Mouse (Mus musculus): ENCODE measurements around the gene Clec16a. TPM values are rescaled to one million over a fixed set of nuclear protein-coding genes. Genes with fewer than 3 reads are reported as not detected.
A peak's percentile ranks its signal among the peaks of the same experiment; 100 is the strongest.

The Clec16a gene
- polyA plus RNA-seq, 1 experiment from 2014 or later: 29.6 TPM

DNA sequence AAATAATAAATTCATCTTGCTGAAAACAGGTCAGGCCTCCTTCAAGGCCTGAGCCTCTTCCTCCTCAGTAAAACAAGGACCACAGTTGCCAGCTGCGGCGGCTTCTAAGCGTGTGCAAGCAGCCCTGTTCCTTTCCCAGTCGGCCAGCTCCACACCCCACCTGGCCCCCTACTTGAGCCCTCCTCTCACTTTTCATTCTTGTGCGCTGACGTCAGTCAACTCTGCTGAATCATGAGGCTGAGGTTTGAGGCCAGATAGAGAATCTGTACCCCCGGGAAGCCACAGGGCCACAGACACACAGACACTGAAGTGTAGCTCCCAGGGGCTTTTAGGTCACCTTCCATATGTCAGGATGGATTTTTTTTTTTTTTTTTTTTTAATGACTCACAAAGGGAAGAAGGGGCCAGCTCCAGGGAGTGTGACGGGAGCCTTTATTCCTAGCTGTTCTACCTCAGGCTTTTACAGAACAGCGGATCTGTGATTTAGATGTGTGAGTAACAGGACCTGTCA is 236.8 kb downstream of the Clec16a start:
- no peaks in the 10 kb centered on the region for H3K9me3 ChIP-seq (ENCODE audit: control insufficient read depth, low read length)
- no peaks in the 10 kb centered on the region for H3K27me3 ChIP-seq (replicated peaks; ENCODE audit: control insufficient read depth, insufficient read depth, low read length)
- H3K4me2 ChIP-seq (ENCODE audit: low read depth, low read length): peak overlapping the region; percentile 91
- peaks cover 39% of the 10 kb centered on the region for H3K4me1 ChIP-seq (ENCODE audit: control insufficient read depth, insufficient read depth, low read length)
- H3K36me3 ChIP-seq (ENCODE audit: control insufficient read depth, insufficient read depth, low read length): no peaks in the 10 kb centered on the region
- DNase-seq (ENCODE audit: low spot score) (peak; percentile 83), ATAC-seq (ENCODE audit: low read depth) (no peak)
- peak overlapping the region; percentile 74 for H3K27ac ChIP-seq (replicated peaks; ENCODE audit: low read depth, low read length)
- 21% methylated on average over 9 of the region's 9 CpGs for WGBS
- no peak overlapping the region for H3K4me3 ChIP-seq (ENCODE audit: low read depth, low read length)
- H3K9ac ChIP-seq (ENCODE audit: low read depth, low read length): peak overlapping the region; percentile 83; the same call in 1 of the 2 replicates

DNA sequence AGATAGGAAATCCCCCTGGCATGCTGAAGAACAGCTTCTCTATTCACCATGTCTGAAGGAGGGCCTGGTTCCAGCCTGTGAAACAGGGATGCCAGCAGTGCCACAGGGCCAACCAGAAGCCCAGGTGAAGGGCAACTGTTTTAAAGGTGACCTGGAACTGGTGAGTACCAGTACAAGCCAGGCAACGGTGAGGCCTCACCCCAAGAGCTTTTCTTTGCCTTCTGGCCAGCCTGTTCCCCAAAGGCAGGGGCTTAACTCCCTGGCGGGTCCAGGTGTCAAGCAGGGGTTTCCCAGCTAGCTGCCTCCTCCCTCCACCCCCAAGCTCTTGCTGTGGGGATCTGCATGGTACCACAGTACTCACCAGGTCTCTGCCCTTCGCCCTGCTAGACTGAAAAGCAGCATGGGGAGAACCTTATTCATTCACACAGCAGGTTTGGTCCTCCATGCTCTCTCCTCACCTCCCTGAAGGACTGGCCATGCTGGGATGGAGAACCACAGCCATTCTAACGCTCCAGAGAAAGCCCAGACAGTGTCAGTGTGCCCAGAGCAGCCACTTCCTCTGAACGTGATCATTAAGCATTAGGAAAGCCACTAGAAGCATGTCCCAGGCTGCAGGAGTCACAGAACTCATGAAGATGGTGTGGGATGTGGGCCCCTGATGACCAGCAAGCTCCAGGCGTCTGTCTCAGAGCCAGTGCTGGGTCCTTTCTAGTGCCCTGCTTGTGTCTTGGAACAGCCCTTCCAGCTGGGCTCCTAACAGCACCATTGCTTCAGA is 237.4 kb downstream of the Clec16a start:
- H3K36me3 ChIP-seq (ENCODE audit: control insufficient read depth, insufficient read depth, low read length): no peaks in the 10 kb centered on the region
- H3K27ac ChIP-seq (replicated peaks; ENCODE audit: low read depth, low read length): peak overlapping the region; percentile 74; the same call in 1 of the 2 replicates
- H3K4me2 ChIP-seq (ENCODE audit: low read depth, low read length): peak overlapping the region; percentile 91
- peak overlapping the region; percentile 83 for H3K9ac ChIP-seq (ENCODE audit: low read depth, low read length)
- H3K9me3 ChIP-seq (ENCODE audit: control insufficient read depth, low read length): no peaks in the 10 kb centered on the region
- H3K4me3 ChIP-seq (ENCODE audit: low read depth, low read length): peak overlapping the region; percentile 80
- H3K27me3 ChIP-seq (replicated peaks; ENCODE audit: control insufficient read depth, insufficient read depth, low read length): no peaks in the 10 kb centered on the region
- peaks cover 39% of the 10 kb centered on the region for H3K4me1 ChIP-seq (ENCODE audit: control insufficient read depth, insufficient read depth, low read length)
- 40% methylated on average over 6 of the region's 6 CpGs for WGBS
- DNase-seq (ENCODE audit: low spot score) (no peak), ATAC-seq (ENCODE audit: low read depth) (no peak)

DNA sequence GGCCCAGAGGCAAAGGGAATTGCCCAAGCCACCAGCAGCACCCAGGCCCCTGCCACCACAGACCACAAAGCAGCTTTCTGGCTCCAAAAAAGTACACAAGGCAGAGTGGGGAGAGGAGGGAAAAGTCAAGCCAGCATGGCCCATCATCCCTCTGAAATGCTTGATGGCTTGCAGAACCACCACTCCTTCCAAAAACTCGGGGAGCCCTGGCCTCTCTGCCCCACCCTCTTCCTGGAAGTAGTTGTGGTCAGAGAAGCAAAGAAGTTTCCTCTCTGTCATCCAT is 238.0 kb downstream of the Clec16a start:
- 29% methylated on average over 1 of the region's 1 CpGs for WGBS
- ATAC-seq (ENCODE audit: low read depth) (no peak), DNase-seq (ENCODE audit: low spot score) (no peak)
- Histone ChIP-seq H3K27me3 (replicated peaks; ENCODE audit: control insufficient read depth, insufficient read depth, low read length) (no peaks in the 10 kb centered on the region), H3K36me3 (ENCODE audit: control insufficient read depth, insufficient read depth, low read length) (no peaks in the 10 kb centered on the region), H3K9me3 (ENCODE audit: control insufficient read depth, low read length) (no peaks in the 10 kb centered on the region), H3K4me1 (ENCODE audit: control insufficient read depth, insufficient read depth, low read length) (peaks cover 39% of the 10 kb centered on the region), H3K9ac (ENCODE audit: low read depth, low read length) (peak overlapping the region; percentile 83), H3K27ac (replicated peaks; ENCODE audit: low read depth, low read length) (peak overlapping the region; percentile 74; the same call in 1 of the 2 replicates), H3K4me3 (ENCODE audit: low read depth, low read length) (peak overlapping the region; percentile 80), H3K4me2 (ENCODE audit: low read depth, low read length) (peak overlapping the region; percentile 91)

DNA sequence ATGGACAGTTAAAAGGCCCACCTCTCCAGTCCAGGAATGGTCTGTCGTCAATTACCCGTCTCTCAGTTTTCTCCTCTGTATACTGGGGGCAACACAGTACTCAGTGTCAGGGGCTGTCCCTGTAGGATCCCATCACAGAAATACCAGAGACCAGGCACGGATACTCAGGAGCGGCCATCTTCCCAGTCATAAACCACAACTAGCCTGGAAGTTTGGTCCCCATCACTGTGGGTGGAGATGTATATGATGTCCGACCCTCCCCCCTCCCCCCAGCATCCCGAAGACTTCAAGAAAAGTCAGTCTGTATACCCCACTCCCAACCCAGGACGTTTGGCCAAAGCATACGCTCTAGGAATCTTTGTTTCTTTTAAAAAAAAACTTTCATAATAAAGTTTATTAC is 238.3 kb downstream of the Clec16a start:
- peak overlapping the region; percentile 83 for H3K9ac ChIP-seq (ENCODE audit: low read depth, low read length)
- ATAC-seq (ENCODE audit: low read depth): no peak
- H3K4me3 ChIP-seq (ENCODE audit: low read depth, low read length): peak overlapping the region; percentile 80
- peaks cover 39% of the 10 kb centered on the region for H3K4me1 ChIP-seq (ENCODE audit: control insufficient read depth, insufficient read depth, low read length)
- DNase-seq (ENCODE audit: low spot score): no peak
- H3K27ac ChIP-seq (replicated peaks; ENCODE audit: low read depth, low read length): peak overlapping the region; percentile 74; the same call in 1 of the 2 replicates
- H3K27me3 ChIP-seq (replicated peaks; ENCODE audit: control insufficient read depth, insufficient read depth, low read length): no peaks in the 10 kb centered on the region
- 52% methylated on average over 8 of the region's 8 CpGs for WGBS
- no peaks in the 10 kb centered on the region for H3K36me3 ChIP-seq (ENCODE audit: control insufficient read depth, insufficient read depth, low read length)
- H3K9me3 ChIP-seq (ENCODE audit: control insufficient read depth, low read length): no peaks in the 10 kb centered on the region
- peak overlapping the region; percentile 91 for H3K4me2 ChIP-seq (ENCODE audit: low read depth, low read length)

DNA sequence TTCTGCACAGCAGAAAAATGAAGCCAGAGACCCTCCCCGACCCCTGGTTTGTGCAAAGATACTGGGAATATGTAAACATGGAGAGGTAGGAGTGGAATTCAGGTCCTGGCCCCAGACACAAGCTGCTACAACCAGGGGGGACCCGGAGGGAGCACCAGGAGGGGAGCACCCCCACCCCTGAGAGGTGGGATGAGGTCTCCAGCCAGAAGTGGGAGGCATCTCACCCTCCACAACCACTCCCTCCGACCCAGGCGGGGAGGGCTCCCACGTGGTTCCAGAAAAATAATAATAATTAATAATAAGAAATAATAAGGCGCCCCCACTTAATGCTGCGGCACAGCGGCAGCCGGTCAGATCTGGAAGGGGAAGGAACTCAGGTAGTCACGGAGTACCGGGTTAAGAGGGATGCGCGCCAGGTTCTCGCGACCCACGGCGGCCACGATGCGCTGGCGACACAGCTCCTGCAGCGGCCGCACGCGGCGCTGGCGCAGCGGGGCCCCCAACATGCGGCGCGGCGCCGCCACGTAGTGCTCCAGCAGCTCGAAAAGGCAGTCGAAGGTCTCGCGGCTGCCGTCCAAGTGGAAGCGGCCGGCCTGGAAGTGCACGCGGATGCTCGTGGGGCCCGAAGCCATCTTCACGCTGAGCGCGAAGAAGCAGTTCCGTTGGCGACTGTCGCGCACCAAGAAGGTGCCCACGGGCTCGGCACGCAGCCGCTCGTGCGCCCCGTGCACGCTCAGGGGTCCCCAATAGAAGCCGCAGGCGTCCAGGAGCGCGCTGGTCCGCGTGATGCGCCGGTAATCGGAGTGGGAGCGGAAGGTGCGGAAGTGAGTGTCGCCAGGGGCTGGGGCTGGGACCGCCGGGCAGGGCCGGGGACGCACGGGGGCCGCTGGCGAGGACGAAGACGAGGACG is 239.0 kb downstream of the Clec16a start:
- H3K4me3 ChIP-seq (ENCODE audit: low read depth, low read length): peak overlapping the region; percentile 80
- H3K4me2 ChIP-seq (ENCODE audit: low read depth, low read length): peak overlapping the region; percentile 91
- peak overlapping the region; percentile 83 for H3K9ac ChIP-seq (ENCODE audit: low read depth, low read length)
- H3K36me3 ChIP-seq (ENCODE audit: control insufficient read depth, insufficient read depth, low read length): no peaks in the 10 kb centered on the region
- no peaks in the 10 kb centered on the region for H3K9me3 ChIP-seq (ENCODE audit: control insufficient read depth, low read length)
- H3K27me3 ChIP-seq (replicated peaks; ENCODE audit: control insufficient read depth, insufficient read depth, low read length): no peaks in the 10 kb centered on the region
- peak overlapping the region; percentile 98 for H3K27ac ChIP-seq (replicated peaks; ENCODE audit: low read depth, low read length)
- WGBS: 3% methylated on average over 54 of the region's 81 CpGs
- ATAC-seq (ENCODE audit: low read depth) (peak; percentile 0; the same call in 1 of the 2 replicates), DNase-seq (ENCODE audit: low spot score) (peak; percentile 72)
- peaks cover 39% of the 10 kb centered on the region for H3K4me1 ChIP-seq (ENCODE audit: control insufficient read depth, insufficient read depth, low read length)

DNA sequence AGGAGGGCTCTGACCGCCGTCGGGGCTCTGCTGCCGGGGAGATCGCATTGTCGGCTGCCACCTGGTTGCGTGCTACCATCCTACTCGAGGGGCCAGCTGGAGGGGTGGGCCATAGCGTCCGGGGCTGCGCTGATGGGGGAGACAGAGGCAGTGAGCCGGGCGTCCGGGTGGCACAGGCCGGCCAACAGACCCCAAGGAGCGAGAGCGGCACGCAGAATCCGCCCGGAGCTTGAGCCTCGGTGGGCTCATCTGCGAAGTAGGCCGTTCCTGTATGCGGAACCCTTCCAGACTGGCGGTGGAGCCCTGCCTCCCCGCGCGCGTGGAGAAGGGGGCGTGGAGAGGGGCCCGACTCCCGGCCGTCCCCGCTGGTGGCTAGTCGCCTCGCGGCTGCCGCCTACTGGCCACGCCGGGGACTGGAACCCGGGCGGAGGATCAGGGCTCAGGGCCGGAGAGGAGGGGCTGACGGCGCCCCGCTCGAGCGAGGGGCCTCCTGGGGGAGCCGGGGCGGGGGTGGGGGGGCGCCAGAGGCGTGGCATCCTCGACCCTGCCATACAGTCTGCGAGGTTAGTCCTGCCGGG is 239.7 kb downstream of the Clec16a start:
- peak; percentile 83 for ATAC-seq (ENCODE audit: low read depth)
- Histone ChIP-seq H3K4me1 (ENCODE audit: control insufficient read depth, insufficient read depth, low read length) (peaks cover 39% of the 10 kb centered on the region), H3K27me3 (replicated peaks; ENCODE audit: control insufficient read depth, insufficient read depth, low read length) (no peaks in the 10 kb centered on the region), H3K4me3 (ENCODE audit: low read depth, low read length) (peak overlapping the region; percentile 80), H3K36me3 (ENCODE audit: control insufficient read depth, insufficient read depth, low read length) (no peaks in the 10 kb centered on the region), H3K27ac (replicated peaks; ENCODE audit: low read depth, low read length) (peak overlapping the region; percentile 98), H3K9ac (ENCODE audit: low read depth, low read length) (peak overlapping the region; percentile 83), H3K9me3 (ENCODE audit: control insufficient read depth, low read length) (no peaks in the 10 kb centered on the region), H3K4me2 (ENCODE audit: low read depth, low read length) (peak overlapping the region; percentile 91)
- DNase-seq (ENCODE audit: low spot score): peak; percentile 93
- WGBS: 0% methylated on average over 10 of the region's 55 CpGs

DNA sequence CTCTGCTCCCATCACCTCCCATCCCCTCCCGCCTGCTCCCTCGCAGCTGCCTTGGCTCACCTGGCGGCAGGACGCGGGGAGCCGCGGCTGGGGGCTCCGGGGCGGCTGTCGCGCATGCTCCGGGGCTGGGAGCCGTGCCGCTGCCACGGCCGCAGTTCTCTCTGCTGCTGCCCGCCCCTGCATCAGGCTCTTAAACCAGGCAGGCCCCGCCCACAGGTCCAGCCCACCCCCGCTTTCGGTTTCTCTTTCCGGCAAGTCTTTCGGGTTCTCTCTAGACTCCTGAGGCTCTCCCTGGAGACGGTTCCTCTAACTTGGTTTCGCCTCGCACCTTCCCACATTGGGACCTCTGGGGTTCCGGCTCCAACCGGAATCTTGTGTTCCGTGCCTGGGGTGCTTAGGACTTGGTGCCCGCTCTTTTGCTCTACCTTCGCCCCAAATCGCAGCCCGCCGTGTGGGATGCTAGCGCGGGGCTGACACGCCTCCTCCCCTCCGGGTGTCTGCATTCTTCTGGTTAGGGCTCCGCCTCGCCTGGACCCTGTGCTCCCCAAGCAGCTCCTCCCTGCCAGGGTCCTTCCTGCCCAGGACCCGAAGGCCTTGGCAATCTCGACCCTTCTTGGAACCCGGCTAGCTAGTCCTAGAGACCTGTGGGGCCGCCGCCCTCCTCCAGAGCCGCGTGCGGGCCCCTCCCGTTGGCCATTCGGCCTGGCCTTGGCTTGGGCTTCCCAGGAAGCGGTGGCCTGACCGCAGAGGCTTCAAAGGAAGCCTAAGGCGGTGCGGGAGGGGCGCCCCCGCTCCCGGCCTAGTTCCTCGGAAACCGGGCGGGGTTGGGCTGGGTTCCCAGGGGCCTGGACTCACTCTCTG is 240.5 kb downstream of the Clec16a start, which contains the start of gene Socs1:
Socs1 (minus strand) TSS at position 166 of the 861 bp plus-strand sequence.
- peak within 1 kb of the TSS; percentile 80 for H3K4me3 ChIP-seq (ENCODE audit: low read depth, low read length)
- peak; percentile 90 for ATAC-seq (ENCODE audit: low read depth)
- no peaks in the 10 kb centered on the region for H3K9me3 ChIP-seq (ENCODE audit: control insufficient read depth, low read length)
- peak within 1 kb of the TSS; percentile 98 for H3K27ac ChIP-seq (replicated peaks; ENCODE audit: low read depth, low read length)
- H3K36me3 ChIP-seq (ENCODE audit: control insufficient read depth, insufficient read depth, low read length): no peaks in the 10 kb centered on the region
- under 1% methylated on average over 46 of the region's 59 CpGs for WGBS
- peak within 1 kb of the TSS; percentile 91 for H3K4me2 ChIP-seq (ENCODE audit: low read depth, low read length)
- no peaks in the 10 kb centered on the region for H3K27me3 ChIP-seq (replicated peaks; ENCODE audit: control insufficient read depth, insufficient read depth, low read length)
- H3K9ac ChIP-seq (ENCODE audit: low read depth, low read length): peak within 1 kb of the TSS; percentile 83
- DNase-seq (ENCODE audit: low spot score): peak; percentile 98
- peaks cover 34% of the 10 kb centered on the region for H3K4me1 ChIP-seq (ENCODE audit: control insufficient read depth, insufficient read depth, low read length)
